Mouse (Mus musculus): ENCODE measurements around the gene Frmd5. TPM values are rescaled to one million over a fixed set of nuclear protein-coding genes. Genes with fewer than 3 reads are reported as not detected.

The Frmd5 gene
- polyA plus RNA-seq, 1 experiment = 8.8 TPM

DNA sequence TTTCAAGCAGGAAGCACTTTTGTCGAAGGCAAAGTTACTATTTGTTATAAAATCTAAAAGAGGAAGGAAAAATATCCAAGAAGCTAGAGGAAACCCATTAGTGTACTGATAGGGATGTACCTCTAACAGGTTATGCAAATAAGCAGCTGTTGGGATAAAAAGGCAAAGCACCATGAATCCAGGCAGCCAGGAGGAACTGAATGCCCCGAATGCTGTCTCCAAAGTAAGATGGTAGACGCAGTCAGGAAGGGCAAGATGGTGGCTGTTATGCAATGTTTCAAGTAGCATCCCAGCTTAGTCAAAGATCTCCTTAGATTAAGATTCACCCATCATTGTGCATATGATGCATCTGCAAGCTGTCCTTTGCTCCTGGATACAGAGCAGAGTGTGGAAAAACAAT is 2.2 kb upstream of the Frmd5 start:
- DNase-seq = no peak
- WGBS = 54% methylated on average over 3 of the region's 3 CpGs
- TF ChIP-seq POLR2A (IDR thresholded peaks at IDR 0.05; ENCODE audit: control insufficient read depth, extremely low read depth, insufficient read depth, low read length, poor library complexity) (no peak), CTCF (IDR thresholded peaks at IDR 0.05; ENCODE audit: borderline replicate concordance, control insufficient read depth, extremely low read depth, insufficient read depth, low read length, poor library complexity) (no peak)
- no peaks in the 10 kb centered on the region for H3K36me3 ChIP-seq (ENCODE audit: control insufficient read depth, insufficient read depth, low read length)
- H3K4me1 ChIP-seq (replicated peaks; ENCODE audit: control insufficient read depth, insufficient read depth, low read length) = no peaks in the 10 kb centered on the region; the same call in 1 of the 2 replicates
- H3K27me3 ChIP-seq (ENCODE audit: control insufficient read depth, insufficient read depth, low read length) = peaks cover 15% of the 10 kb centered on the region
- no peak overlapping the region for H3K4me3 ChIP-seq (ENCODE audit: control insufficient read depth, insufficient read depth, low read length)
- H3K27ac ChIP-seq (ENCODE audit: control insufficient read depth, insufficient read depth, low read length) = no peak overlapping the region

DNA sequence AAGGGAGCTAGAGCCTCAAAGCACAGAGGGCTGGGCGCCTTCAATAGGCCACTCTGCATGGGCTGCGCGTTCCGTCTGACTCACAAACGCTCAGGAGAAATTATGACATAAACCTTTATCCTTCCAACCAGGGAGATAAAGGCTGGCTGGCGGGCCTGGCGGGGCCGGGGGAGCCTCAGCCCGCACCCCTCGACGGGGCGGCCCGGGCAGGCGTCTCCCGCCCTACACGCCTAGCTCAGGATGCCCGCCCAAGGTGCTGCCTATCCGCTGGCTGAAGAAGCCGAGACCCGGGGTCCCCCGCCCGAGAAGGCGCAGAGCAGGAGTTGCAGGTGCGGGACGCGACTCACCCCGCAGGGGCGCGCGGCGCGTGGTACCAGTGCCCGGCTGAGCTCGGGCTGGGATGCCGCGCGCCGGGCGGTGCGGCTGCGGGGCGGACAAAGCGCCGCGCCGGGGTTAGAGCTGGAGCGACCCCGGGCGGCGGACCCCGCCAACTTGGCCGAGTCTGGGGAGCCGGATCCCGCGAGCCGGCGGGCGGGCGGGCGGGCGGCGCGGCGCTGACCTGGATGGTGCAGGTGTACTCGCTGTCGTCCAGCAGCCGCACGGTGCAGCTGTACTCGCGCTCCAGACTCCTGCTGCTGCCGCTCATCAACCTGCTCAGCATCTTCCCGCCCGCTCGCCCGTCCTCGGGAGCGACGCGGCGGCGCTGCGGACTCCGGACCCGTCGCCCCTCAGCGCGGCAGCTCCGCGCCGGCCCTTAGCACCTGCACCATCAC is 530 bp downstream of the Frmd5 start:
- 2% methylated on average over 89 of the region's 90 CpGs for WGBS
- H3K36me3 ChIP-seq (ENCODE audit: control insufficient read depth, insufficient read depth, low read length) = no peaks in the 10 kb centered on the region
- H3K27ac ChIP-seq (ENCODE audit: control insufficient read depth, insufficient read depth, low read length) = no peak overlapping the region
- peak overlapping the region; percentile 52 for H3K4me3 ChIP-seq (ENCODE audit: control insufficient read depth, insufficient read depth, low read length)
- TF ChIP-seq POLR2A (IDR thresholded peaks at IDR 0.05; ENCODE audit: control insufficient read depth, extremely low read depth, insufficient read depth, low read length, poor library complexity) (no peak), CTCF (IDR thresholded peaks at IDR 0.05; ENCODE audit: borderline replicate concordance, control insufficient read depth, extremely low read depth, insufficient read depth, low read length, poor library complexity) (no peak)
- H3K4me1 ChIP-seq (replicated peaks; ENCODE audit: control insufficient read depth, insufficient read depth, low read length) = no peaks in the 10 kb centered on the region; the same call in 1 of the 2 replicates
- DNase-seq = peak; percentile 19
- peaks cover 15% of the 10 kb centered on the region for H3K27me3 ChIP-seq (ENCODE audit: control insufficient read depth, insufficient read depth, low read length)

DNA sequence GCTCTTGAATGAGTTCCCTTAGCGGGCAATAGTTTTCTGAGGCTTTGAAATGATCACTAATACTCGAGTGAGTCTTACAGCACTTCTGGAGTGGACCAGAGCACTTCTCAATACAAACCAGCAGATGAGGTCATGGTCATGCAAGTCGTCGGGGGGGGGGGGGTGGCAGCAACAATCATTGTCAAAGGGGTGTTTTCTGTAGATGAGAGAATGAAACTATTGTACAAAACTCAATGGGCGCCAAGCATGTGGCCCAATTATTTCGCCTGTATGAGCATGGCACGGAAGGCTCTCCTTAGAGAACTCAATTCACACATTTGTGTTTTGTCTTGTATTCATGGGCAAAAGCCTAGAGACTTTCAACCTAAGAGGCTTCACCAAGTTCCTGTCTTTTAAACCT is 7.8 kb downstream of the Frmd5 start:
- TF ChIP-seq CTCF (IDR thresholded peaks at IDR 0.05; ENCODE audit: borderline replicate concordance, control insufficient read depth, extremely low read depth, insufficient read depth, low read length, poor library complexity) (no peak), POLR2A (IDR thresholded peaks at IDR 0.05; ENCODE audit: control insufficient read depth, extremely low read depth, insufficient read depth, low read length, poor library complexity) (no peak)
- Histone ChIP-seq H3K4me1 (replicated peaks; ENCODE audit: control insufficient read depth, insufficient read depth, low read length) (no peaks in the 10 kb centered on the region), H3K27ac (ENCODE audit: control insufficient read depth, insufficient read depth, low read length) (no peak overlapping the region), H3K4me3 (ENCODE audit: control insufficient read depth, insufficient read depth, low read length) (no peak overlapping the region), H3K36me3 (ENCODE audit: control insufficient read depth, insufficient read depth, low read length) (no peaks in the 10 kb centered on the region), H3K27me3 (ENCODE audit: control insufficient read depth, insufficient read depth, low read length) (no peaks in the 10 kb centered on the region; the same call in 1 of the 2 replicates)
- DNase-seq = no peak
- 94% methylated on average over 7 of the region's 7 CpGs for WGBS

DNA sequence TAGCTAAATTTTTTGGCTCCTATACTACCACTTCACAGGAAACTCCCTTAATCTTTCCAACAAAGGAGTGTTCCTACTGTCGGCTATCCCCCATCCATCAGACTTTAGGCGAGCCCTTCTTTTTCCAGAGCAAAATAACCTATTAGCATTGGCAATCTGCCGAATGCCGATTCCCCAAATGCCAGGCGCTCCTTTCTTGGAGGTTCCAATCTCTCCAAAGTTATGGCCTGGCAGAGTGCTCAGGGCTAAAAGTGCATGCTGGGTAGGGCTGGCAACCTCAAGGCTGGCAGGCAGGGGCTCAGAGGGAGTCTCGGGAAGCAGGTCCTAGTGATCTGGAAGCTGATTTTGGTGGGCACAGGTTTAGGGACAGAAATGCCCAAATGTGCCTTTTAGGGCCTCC is 10.9 kb downstream of the Frmd5 start:
- Histone ChIP-seq H3K27ac (ENCODE audit: control insufficient read depth, insufficient read depth, low read length) (no peak overlapping the region), H3K27me3 (ENCODE audit: control insufficient read depth, insufficient read depth, low read length) (no peaks in the 10 kb centered on the region), H3K4me3 (ENCODE audit: control insufficient read depth, insufficient read depth, low read length) (no peak overlapping the region), H3K4me1 (replicated peaks; ENCODE audit: control insufficient read depth, insufficient read depth, low read length) (no peaks in the 10 kb centered on the region), H3K36me3 (ENCODE audit: control insufficient read depth, insufficient read depth, low read length) (no peaks in the 10 kb centered on the region)
- TF ChIP-seq POLR2A (IDR thresholded peaks at IDR 0.05; ENCODE audit: control insufficient read depth, extremely low read depth, insufficient read depth, low read length, poor library complexity) (no peak), CTCF (IDR thresholded peaks at IDR 0.05; ENCODE audit: borderline replicate concordance, control insufficient read depth, extremely low read depth, insufficient read depth, low read length, poor library complexity) (no peak)
- no peak for DNase-seq
- 93% methylated on average over 6 of the region's 6 CpGs for WGBS

DNA sequence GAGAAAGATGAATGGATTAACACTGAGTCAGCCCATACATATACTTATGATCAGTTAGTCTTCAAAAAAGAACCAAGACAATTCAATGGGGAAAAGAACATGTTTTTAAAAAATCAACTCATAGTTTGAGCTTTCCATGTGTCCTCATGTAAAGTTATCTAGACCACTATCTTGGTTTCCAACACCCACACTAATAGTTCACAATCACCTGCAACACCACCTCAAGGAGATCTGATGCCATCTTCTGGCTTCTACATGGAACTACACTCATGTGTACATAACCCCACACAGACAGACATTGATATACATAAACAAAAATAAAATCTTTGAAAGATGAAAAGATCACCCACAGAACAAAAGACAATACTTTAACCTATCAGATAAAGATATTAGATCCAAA is 17.1 kb downstream of the Frmd5 start:
- Histone ChIP-seq H3K4me1 (replicated peaks; ENCODE audit: control insufficient read depth, insufficient read depth, low read length) (no peaks in the 10 kb centered on the region), H3K27me3 (ENCODE audit: control insufficient read depth, insufficient read depth, low read length) (no peaks in the 10 kb centered on the region), H3K27ac (ENCODE audit: control insufficient read depth, insufficient read depth, low read length) (no peak overlapping the region), H3K36me3 (ENCODE audit: control insufficient read depth, insufficient read depth, low read length) (no peaks in the 10 kb centered on the region), H3K4me3 (ENCODE audit: control insufficient read depth, insufficient read depth, low read length) (no peak overlapping the region)
- no peak for TF ChIP-seq POLR2A (IDR thresholded peaks at IDR 0.05; ENCODE audit: control insufficient read depth, extremely low read depth, insufficient read depth, low read length, poor library complexity)
- TF ChIP-seq CTCF (IDR thresholded peaks at IDR 0.05; ENCODE audit: borderline replicate concordance, control insufficient read depth, extremely low read depth, insufficient read depth, low read length, poor library complexity) = no peak
- no peak for DNase-seq

DNA sequence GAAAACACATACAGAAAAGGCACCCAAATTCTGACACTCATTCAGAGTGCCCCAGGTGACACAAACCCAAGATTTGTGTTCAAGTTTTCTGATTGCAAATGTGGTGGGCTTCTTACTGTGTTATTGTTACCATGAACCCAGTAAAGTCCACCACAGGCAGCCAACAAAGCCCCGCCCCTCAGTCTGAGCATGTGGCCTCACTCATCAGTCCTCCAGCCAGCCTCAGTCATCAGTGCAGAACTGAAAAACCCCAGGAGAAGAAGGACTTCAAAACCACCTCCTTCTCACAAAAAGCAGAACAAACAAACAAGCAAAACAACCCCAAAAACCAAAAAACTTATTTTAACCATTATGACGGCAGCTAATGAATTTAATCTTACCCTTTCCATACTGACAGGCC is 18.5 kb downstream of the Frmd5 start:
- TF ChIP-seq POLR2A (IDR thresholded peaks at IDR 0.05; ENCODE audit: control insufficient read depth, extremely low read depth, insufficient read depth, low read length, poor library complexity) (no peak), CTCF (IDR thresholded peaks at IDR 0.05; ENCODE audit: borderline replicate concordance, control insufficient read depth, extremely low read depth, insufficient read depth, low read length, poor library complexity) (no peak)
- WGBS = 82% methylated on average over 2 of the region's 2 CpGs
- H3K27ac ChIP-seq (ENCODE audit: control insufficient read depth, insufficient read depth, low read length) = no peak overlapping the region

More for the DNA sequence above, 18.5 kb downstream of the Frmd5 start:
- DNase-seq = no peak
- Histone ChIP-seq H3K4me3 (ENCODE audit: control insufficient read depth, insufficient read depth, low read length) (no peak overlapping the region), H3K36me3 (ENCODE audit: control insufficient read depth, insufficient read depth, low read length) (no peaks in the 10 kb centered on the region), H3K27me3 (ENCODE audit: control insufficient read depth, insufficient read depth, low read length) (no peaks in the 10 kb centered on the region), H3K4me1 (replicated peaks; ENCODE audit: control insufficient read depth, insufficient read depth, low read length) (no peaks in the 10 kb centered on the region)

Data from thymus, adult 2 months (tissue).